Mouse (Mus musculus) MEL (cell line): ENCODE results near the gene Hrh3. TPM values are rescaled to one million over a fixed set of nuclear protein-coding genes. Genes with fewer than 3 reads are reported as not detected.

Experiments used
- DNase-seq: peaks from one replicate; pipeline ENCODE4 v3.0.0; 2011; ENCODE audit warnings: low read depth, low spot score
- H3K27ac ChIP-seq: 2 replicates; pipeline ENCODE4 v1.5.1; 2012; ENCODE audit warnings: low read depth, mild to moderate bottlenecking, control low read depth, low read length, moderate library complexity; ENCODE audit not compliant: control insufficient read depth
- H3K27me3 ChIP-seq, 2 experiments: fragments of 150-350 bp in 1 of 2; sonication (generic) in 1 of 2; 2 replicates each; pipeline ENCODE4 v1.6.1; 2012; ENCODE audit warnings: low read length in 2 of 2, mild to moderate bottlenecking in 2 of 2, improper control_type of control experiment in 1 of 2, moderate library complexity in 1 of 2; ENCODE audit not compliant: insufficient read depth in 2 of 2, control insufficient read depth in 1 of 2
- H3K36me3 ChIP-seq, 2 experiments: 2 replicates each; pipeline ENCODE4 v1.6.1; 2012 to 2014; ENCODE audit warnings: low read length in 2 of 2, improper control_type of control experiment in 1 of 2, inconsistent platforms in 1 of 2, mild to moderate bottlenecking in 1 of 2; ENCODE audit not compliant: insufficient read depth in 2 of 2, control insufficient read depth in 1 of 2
- H3K4me1 ChIP-seq, 2 experiments: fragments of 150-350 bp in 1 of 2; sonication (generic) in 1 of 2; 2 replicates each; pipeline ENCODE4 v1.6.1; 2012; ENCODE audit warnings: low read length in 2 of 2, improper control_type of control experiment in 1 of 2, mild to moderate bottlenecking in 1 of 2; ENCODE audit not compliant: insufficient read depth in 2 of 2, control insufficient read depth in 1 of 2
- H3K4me3 ChIP-seq, 2 experiments: fragments of 150-350 bp in 1 of 2; sonication (generic) in 1 of 2; 2 replicates each; pipeline ENCODE4 v1.5.1; 2012; ENCODE audit warnings: low read depth in 2 of 2, low read length in 2 of 2, mild to moderate bottlenecking in 2 of 2, moderate library complexity in 2 of 2, control low read depth in 1 of 2, improper control_type of control experiment in 1 of 2; ENCODE audit not compliant: control insufficient read depth in 1 of 2, insufficient read depth in 1 of 2
- H3K79me2 ChIP-seq: 2 replicates; pipeline ENCODE4 v1.6.1; 2012; ENCODE audit warnings: mild to moderate bottlenecking, low read length, moderate library complexity; ENCODE audit not compliant: control insufficient read depth, poor library complexity, insufficient read depth
- H3K9ac ChIP-seq: 2 replicates; pipeline ENCODE4 v1.6.1; 2012; ENCODE audit warnings: low read depth, mild to moderate bottlenecking, control low read depth, low read length, moderate library complexity; ENCODE audit not compliant: control insufficient read depth, poor library complexity, severe bottlenecking
- H3K9me3 ChIP-seq: fragments of 150-350 bp; sonication (generic); replicated peaks from 2 replicates; pipeline ENCODE4 v1.6.1; 2012; ENCODE audit warnings: mild to moderate bottlenecking, low read length, improper control_type of control experiment, moderate library complexity; ENCODE audit not compliant: insufficient read depth
- BHLHE40 ChIP-seq: IDR thresholded peaks from 2 replicates; pipeline ENCODE4 v1.6.1; 2012; ENCODE audit warnings: low read depth, mild to moderate bottlenecking, inconsistent platforms, low read length, improper control_type of control experiment, borderline replicate concordance
- CHD1 ChIP-seq: IDR thresholded peaks from 2 replicates; pipeline ENCODE4 v1.6.1; 2012; ENCODE audit warnings: low read depth, mild to moderate bottlenecking, inconsistent platforms, low read length, improper control_type of control experiment
- CTCF ChIP-seq, 3 experiments: IDR thresholded peaks in 2 of 3; conservative IDR thresholded peaks in 1 of 3; 2 replicates each; pipeline ENCODE4 v1.5.1; 2011 to 2012; ENCODE audit warnings: low read length in 3 of 3, low read depth in 2 of 3, mild to moderate bottlenecking in 2 of 3, improper control_type of control experiment in 1 of 3, inconsistent platforms in 1 of 3, mixed read lengths in 1 of 3, moderate library complexity in 1 of 3; ENCODE audit not compliant: control insufficient read depth in 1 of 3, insufficient read depth in 1 of 3, poor library complexity in 1 of 3, severe bottlenecking in 1 of 3
- ELF1 ChIP-seq: IDR thresholded peaks from 2 replicates; pipeline ENCODE4 v1.6.1; 2014; ENCODE audit warnings: low read depth, mild to moderate bottlenecking, inconsistent platforms, low read length, improper control_type of control experiment, moderate library complexity
- EP300 ChIP-seq, 2 experiments: IDR thresholded peaks; 2 replicates each; pipeline ENCODE4 v1.6.1; 2011; ENCODE audit warnings: improper control_type of control experiment in 2 of 2, low read length in 2 of 2, low read depth in 1 of 2, mild to moderate bottlenecking in 1 of 2
- HCFC1 ChIP-seq: IDR thresholded peaks from 2 replicates; pipeline ENCODE4 v1.6.1; 2012; ENCODE audit warnings: low read depth, mild to moderate bottlenecking, inconsistent platforms, low read length, improper control_type of control experiment, moderate library complexity
- KAT2A ChIP-seq: conservative IDR thresholded peaks from 2 replicates; pipeline ENCODE4 v1.6.1; 2012; ENCODE audit warnings: low read depth, low read length, improper control_type of control experiment, inconsistent platforms
- MAFK ChIP-seq: IDR thresholded peaks from 2 replicates; pipeline ENCODE4 v1.6.1; 2011; ENCODE audit warnings: low read depth, mild to moderate bottlenecking, low read length, improper control_type of control experiment, borderline replicate concordance
- MAX ChIP-seq: IDR thresholded peaks from 2 replicates; pipeline ENCODE4 v1.6.1; 2011; ENCODE audit warnings: low read length, improper control_type of control experiment
- MAZ ChIP-seq: IDR thresholded peaks from 2 replicates; pipeline ENCODE4 v1.6.1; 2012; ENCODE audit warnings: low read depth, mild to moderate bottlenecking, inconsistent platforms, low read length, improper control_type of control experiment
- MXI1 ChIP-seq: IDR thresholded peaks from 2 replicates; pipeline ENCODE4 v1.6.1; 2011; ENCODE audit warnings: mild to moderate bottlenecking, low read depth, low read length, improper control_type of control experiment
- NELFE ChIP-seq: IDR thresholded peaks from 2 replicates; pipeline ENCODE4 v1.6.1; 2011; ENCODE audit warnings: low read depth, low read length, improper control_type of control experiment
- NRF1 ChIP-seq: IDR thresholded peaks from 2 replicates; pipeline ENCODE4 v1.6.1; 2014; ENCODE audit warnings: low read depth, mild to moderate bottlenecking, inconsistent platforms, low read length, improper control_type of control experiment, moderate library complexity; ENCODE audit not compliant: poor library complexity, insufficient read depth, severe bottlenecking
- POLR2A ChIP-seq, 2 experiments: IDR thresholded peaks; 2 replicates each; pipeline ENCODE4 v1.6.1; 2011 to 2012; ENCODE audit warnings: low read length in 2 of 2, mild to moderate bottlenecking in 2 of 2, control low read depth in 1 of 2, improper control_type of control experiment in 1 of 2, low read depth in 1 of 2, moderate library complexity in 1 of 2; ENCODE audit not compliant: control insufficient read depth in 1 of 2, insufficient read depth in 1 of 2, poor library complexity in 1 of 2
- POLR2AphosphoS2 ChIP-seq: IDR thresholded peaks from 2 replicates; pipeline ENCODE4 v1.6.1; 2011; ENCODE audit warnings: low read length, improper control_type of control experiment
- POLR2AphosphoS5 ChIP-seq: IDR thresholded peaks from 2 replicates; pipeline ENCODE4 v1.6.1; 2012; ENCODE audit warnings: low read depth, borderline replicate concordance, mild to moderate bottlenecking, inconsistent platforms, low read length, moderate library complexity, mixed read lengths
- RAD21 ChIP-seq: IDR thresholded peaks from 2 replicates; pipeline ENCODE4 v1.6.1; 2011; ENCODE audit warnings: mild to moderate bottlenecking, low read depth, low read length, improper control_type of control experiment
- SMC3 ChIP-seq: IDR thresholded peaks from 2 replicates; pipeline ENCODE4 v1.6.1; 2011; ENCODE audit warnings: low read depth, low read length, improper control_type of control experiment
- TAL1 ChIP-seq: IDR thresholded peaks from 2 replicates; pipeline ENCODE4 v1.6.1; 2012; ENCODE audit warnings: mild to moderate bottlenecking, inconsistent platforms, low read length, moderate library complexity, mixed read lengths
- USF1 ChIP-seq: IDR thresholded peaks from 2 replicates; pipeline ENCODE4 v1.6.1; 2014; ENCODE audit warnings: low read depth, mild to moderate bottlenecking, inconsistent platforms, low read length, improper control_type of control experiment, moderate library complexity
- ZC3H11A ChIP-seq: IDR thresholded peaks from 2 replicates; pipeline ENCODE4 v1.6.1; 2012; ENCODE audit warnings: low read depth, mild to moderate bottlenecking, inconsistent platforms, low read length, improper control_type of control experiment
- ZMIZ1 ChIP-seq: IDR thresholded peaks from 2 replicates; pipeline ENCODE4 v1.6.1; 2012; ENCODE audit warnings: low read depth, mild to moderate bottlenecking, inconsistent platforms, low read length, improper control_type of control experiment, moderate library complexity
- ZNF384 ChIP-seq: IDR thresholded peaks from 2 replicates; pipeline ENCODE4 v1.6.1; 2012; ENCODE audit warnings: low read depth, mild to moderate bottlenecking, inconsistent platforms, low read length, improper control_type of control experiment
- polyA plus RNA-seq, 2 experiments: library from polyadenylated mRNA; stranded (reverse) in 1 of 2; unstranded in 1 of 2; fragments of >175 nt in 1 of 2; fragments of >200 nt in 1 of 2; gene quantifications; 2 replicates each; pipeline versions ENCODE4 v1.2.1 to v1.2.4; 2012; ENCODE audit warnings: low replicate concordance in 2 of 2, low read depth in 1 of 2; ENCODE audit not compliant: insufficient read length in 2 of 2, insufficient read depth in 1 of 2, missing spikeins in 1 of 2
- total RNA-seq: library from RNA; depleted of rRNA; stranded (reverse); fragments of 300-350 nt; gene quantifications from 2 replicates; pipeline ENCODE4 v1.2.3, GENCODE M21; 2012

Hrh3 gene
- total and polyA plus RNA-seq, 3 experiments, result not detected

DNA sequence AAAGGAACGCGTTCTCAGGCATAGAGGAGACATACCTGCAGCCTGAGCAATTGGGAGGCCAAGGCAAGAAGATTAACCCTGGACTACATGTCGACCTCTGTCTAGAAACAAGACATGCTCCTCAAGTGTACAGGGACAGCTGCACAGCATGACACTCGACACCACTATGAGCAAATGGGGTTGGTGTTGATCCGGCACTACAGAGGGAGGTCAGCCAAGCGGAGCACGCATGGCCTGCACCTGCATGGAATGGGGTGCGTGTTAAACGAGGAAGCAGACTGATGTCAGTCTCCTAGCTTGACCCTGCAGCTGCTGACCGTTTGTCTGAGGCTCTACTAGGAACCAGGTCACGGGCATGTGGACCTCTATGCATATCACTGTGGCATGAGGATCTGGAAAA, 14.0 kb downstream of the Hrh3 start (continued):
- TF ChIP-seq BHLHE40, result no peak
- TF ChIP-seq NELFE, result no peak
- TF ChIP-seq CHD1, result no peak

DNA sequence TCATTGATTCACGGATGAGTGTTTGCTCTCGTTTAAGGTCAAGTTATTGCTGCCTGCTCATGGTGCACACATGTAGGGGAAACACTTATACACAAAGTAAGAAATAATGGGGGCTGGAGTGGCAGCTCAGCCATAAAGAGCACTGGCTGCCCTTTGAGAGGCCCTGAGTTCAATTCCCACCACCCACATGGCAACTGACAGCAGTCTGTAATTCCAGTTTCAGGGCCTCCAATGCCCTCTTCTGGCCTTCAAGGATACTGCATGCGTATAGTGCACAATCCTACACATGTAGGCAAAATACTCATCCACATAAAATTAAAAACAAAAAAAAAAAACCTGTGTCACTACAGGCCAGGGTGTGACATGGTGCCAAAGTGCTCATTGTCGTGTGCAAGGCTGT, 16.8 kb downstream of the Hrh3 start:
- TF ChIP-seq CTCF (IDR thresholded peaks at IDR 0.05 in 2 of 3, conservative IDR thresholded peaks at IDR 0.05 in 1 of 3; ENCODE audit: control insufficient read depth in 1 of 3, insufficient read depth in 1 of 3, low read depth in 2 of 3, low read length in 3 of 3, poor library complexity in 1 of 3, severe bottlenecking in 1 of 3) (peak; percentile 38 to 52 (median 51)), RAD21 (peak; percentile 45), CHD1 (no peak), ZC3H11A (0 out of 2 replicates have a peak, but pooled peaks have one; percentile 16), SMC3 (peak; percentile 43)
- peak; percentile 42 for DNase-seq
- Histone ChIP-seq H3K27me3 (no peaks in the 10 kb centered on the region), H3K9ac (no peak overlapping the region), H3K4me1 (no peaks in the 10 kb centered on the region), H3K79me2 (no peaks in the 10 kb centered on the region), H3K4me3 (no peak overlapping the region), H3K27ac (no peak overlapping the region), H3K9me3 (no peaks in the 10 kb centered on the region), H3K36me3 (no peaks in the 10 kb centered on the region)

DNA sequence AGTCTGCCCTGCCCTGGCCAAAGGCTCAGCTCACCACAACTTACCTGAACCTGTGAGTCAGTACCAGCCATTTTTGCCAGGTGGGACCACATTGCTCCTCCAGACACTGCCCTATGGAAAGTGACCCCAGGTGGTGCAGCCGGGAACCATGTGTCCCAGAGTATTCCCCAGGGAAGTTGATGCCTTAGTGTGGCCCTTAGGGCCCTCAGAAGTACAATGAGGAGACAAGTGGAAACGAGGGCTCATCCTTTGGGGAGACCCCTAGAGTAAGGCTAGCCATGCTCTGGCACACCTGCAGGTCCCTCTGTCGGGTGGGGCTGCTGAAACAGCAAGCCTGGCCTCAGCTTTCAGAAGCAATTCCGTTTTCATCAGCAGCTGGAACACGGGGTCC, 17.7 kb downstream of the Hrh3 start:
- H3K9ac ChIP-seq, result no peak overlapping the region
- H3K9me3 ChIP-seq, result no peaks in the 10 kb centered on the region
- no peaks in the 10 kb centered on the region for H3K4me1 ChIP-seq
- no peaks in the 10 kb centered on the region for H3K79me2 ChIP-seq
- H3K36me3 ChIP-seq, result no peaks in the 10 kb centered on the region
- H3K4me3 ChIP-seq, result no peak overlapping the region
- no peak for TF ChIP-seq ZC3H11A
- TF ChIP-seq ELF1, result no peak
- TF ChIP-seq POLR2AphosphoS2, result no peak; the same call in 1 of the 2 replicates
- TF ChIP-seq POLR2A (IDR thresholded peaks at IDR 0.05; ENCODE audit: control insufficient read depth in 1 of 2, insufficient read depth in 1 of 2, low read depth in 1 of 2, low read length in 2 of 2, poor library complexity in 1 of 2), result no peak
- no peak for TF ChIP-seq MAFK
- TF ChIP-seq KAT2A, result no peak
- TF ChIP-seq MAX, result no peak
- TF ChIP-seq POLR2AphosphoS5, result no peak
- TF ChIP-seq HCFC1, result no peak
- no peak for TF ChIP-seq MXI1
- no peak for TF ChIP-seq BHLHE40
- TF ChIP-seq EP300 (IDR thresholded peaks at IDR 0.05; ENCODE audit: low read depth in 1 of 2, low read length in 2 of 2), result no peak
- no peak for TF ChIP-seq USF1
- no peak for TF ChIP-seq TAL1
- TF ChIP-seq ZNF384, result no peak
- TF ChIP-seq NRF1, result no peak
- TF ChIP-seq ZMIZ1, result no peak
- TF ChIP-seq MAZ, result no peak
- no peaks in the 10 kb centered on the region for H3K27me3 ChIP-seq
- DNase-seq, result no peak
- no peak overlapping the region for H3K27ac ChIP-seq
